Mouse (Mus musculus) cerebellum, adult 18-20 months (tissue): ENCODE measurements at regions not wholly inside any gene's neighbourhood (a gene's known extent, or its start where the extent isn't known, plus 50 kb on each side); places are given as distances from the start of the nearest gene placed in this dataset.

Experiments
- DNase-seq, 2 experiments: peaks; one replicate each; pipeline ENCODE4 v3.0.0; 2021

DNA sequence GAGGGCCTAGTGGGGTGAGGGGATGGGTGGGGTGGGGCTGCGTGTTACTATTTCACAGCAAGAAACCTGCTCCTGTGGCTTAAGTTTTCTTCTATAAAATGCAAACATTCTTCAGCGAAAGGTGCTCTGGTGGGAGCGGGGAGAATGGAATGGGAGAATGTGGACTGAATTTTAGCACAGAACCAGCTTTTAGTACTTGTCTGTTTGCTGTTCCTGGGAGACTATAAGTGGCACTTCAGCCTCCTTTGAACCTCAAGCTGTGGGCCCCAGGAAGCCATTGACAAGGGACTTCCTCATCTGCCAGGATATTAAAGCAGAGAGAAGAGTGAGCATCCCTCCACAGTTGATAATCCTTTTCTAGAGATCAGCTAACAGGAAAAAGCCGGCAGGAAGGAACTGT lies 580.2 kb downstream of the Zfp706 start:
- no peak for DNase-seq

GRCm38 (mm10) chr15:36425902-36426301 lies 581.7 kb downstream of the Zfp706 start:
- DNase-seq, result peak in 1 of 2 experiments; percentile 7

- no peak for DNase-seq
These were observed 583.5 kb downstream of the Zfp706 start for GRCm38 (mm10) chr15:36424047-36424446.

DNA sequence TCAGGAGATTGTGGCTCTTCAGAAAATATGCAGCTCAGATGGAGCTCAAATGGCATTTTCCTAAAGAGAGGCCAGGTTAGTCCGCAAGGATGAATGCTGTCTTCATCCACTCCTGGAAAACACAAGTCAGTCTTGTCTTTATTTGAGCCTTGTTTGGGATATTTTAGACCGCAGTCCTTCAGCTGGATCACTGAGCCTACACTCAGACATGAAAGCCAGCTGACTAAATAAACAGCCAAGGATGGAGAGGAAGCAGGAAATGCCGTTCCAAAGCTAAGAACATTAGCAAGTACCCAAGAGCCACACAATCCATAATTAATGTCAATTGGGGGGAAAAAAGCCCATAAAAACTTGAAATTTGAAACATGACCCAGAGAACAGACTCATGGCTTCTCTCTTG lies 584.8 kb downstream of the Zfp706 start:
- DNase-seq, result no peak

DNA sequence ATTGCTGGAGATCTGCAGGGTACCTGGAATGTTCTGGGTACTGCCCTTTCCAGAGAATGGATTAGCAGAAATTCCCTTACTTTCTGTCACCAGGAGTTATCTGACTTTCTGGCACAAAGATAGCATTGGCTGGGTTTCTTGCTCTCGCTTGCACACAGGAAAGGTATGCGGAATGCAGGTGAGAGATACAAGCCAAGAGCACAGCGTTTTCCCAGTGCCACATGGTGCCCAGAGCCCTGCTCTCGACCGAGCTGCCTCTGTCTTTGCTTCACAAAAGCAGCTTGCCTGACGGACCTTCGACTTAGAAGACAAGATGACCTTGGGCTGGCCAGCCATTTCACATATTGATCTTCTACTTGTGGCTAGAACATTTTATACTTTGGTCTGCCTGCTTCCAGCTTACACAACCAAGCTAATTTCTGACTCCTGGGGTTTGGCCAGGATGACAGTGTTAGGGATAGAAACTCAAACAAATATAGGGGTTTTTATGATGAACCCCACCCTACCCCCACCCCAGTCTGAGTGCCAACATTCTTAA lies 587.6 kb downstream of the Zfp706 start:
- DNase-seq, result no peak

GRCm38 (mm10) chr15:36417426-36417825 lies 590.1 kb downstream of the Zfp706 start:
- DNase-seq, result no peak

- no peak for DNase-seq
These were observed 591.9 kb downstream of the Zfp706 start for GRCm38 (mm10) chr15:36415552-36416249.

- DNase-seq, result no peak
These were observed 595.6 kb downstream of the Zfp706 start for GRCm38 (mm10) chr15:36412016-36412415.

DNA sequence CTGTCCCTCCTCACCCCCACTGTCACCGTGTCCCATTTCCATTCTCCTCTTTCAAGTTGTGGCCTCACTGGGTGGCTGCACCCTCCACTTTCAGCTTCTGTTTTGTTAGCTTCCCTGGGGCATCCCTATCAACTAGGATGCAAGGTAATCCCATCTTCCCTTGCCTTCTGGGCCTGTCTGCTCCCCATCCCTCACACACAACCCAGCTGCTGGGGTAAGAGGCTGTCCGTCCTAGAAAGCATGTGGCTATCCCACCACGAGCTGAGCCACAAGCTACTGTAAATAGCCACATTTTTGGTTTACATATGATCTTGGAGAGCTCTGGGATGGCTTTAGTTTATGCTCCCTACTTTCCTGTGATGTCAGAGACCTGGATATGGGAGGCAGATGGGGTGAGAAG lies 602.1 kb downstream of the Zfp706 start:
- no peak for DNase-seq

GRCm38 (mm10) chr15:36403336-36404119 lies 604.0 kb downstream of the Zfp706 start:
- no peak for DNase-seq

GRCm38 (mm10) chr15:36402051-36402450 lies 605.5 kb downstream of the Zfp706 start:
- no peak for DNase-seq

DNA sequence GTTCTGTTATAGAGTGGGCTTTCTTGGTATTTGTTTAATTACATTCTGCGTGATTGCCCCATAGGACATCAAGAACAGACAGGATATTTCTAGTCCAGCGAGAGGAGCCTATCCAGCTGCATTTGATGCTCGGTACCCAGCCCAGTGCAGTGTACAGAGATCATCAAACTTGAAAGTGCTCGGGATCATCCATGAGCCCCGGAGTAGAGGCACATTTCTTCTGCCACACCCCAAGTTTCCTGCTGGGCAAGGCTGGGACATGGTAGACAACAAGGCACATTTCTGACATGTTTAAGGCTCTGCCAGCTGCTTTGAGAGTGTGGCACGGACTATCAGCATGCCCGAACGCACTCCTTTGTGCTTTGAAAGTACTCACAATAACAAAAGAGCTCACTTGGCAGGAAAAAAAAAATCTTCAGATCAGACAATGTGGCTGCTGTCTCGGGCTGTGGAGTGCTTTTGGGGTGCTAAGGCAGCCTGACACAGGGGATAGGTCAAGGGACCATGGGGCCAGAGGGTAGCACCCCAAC lies 607.2 kb downstream of the Zfp706 start:
- DNase-seq, result no peak

DNA sequence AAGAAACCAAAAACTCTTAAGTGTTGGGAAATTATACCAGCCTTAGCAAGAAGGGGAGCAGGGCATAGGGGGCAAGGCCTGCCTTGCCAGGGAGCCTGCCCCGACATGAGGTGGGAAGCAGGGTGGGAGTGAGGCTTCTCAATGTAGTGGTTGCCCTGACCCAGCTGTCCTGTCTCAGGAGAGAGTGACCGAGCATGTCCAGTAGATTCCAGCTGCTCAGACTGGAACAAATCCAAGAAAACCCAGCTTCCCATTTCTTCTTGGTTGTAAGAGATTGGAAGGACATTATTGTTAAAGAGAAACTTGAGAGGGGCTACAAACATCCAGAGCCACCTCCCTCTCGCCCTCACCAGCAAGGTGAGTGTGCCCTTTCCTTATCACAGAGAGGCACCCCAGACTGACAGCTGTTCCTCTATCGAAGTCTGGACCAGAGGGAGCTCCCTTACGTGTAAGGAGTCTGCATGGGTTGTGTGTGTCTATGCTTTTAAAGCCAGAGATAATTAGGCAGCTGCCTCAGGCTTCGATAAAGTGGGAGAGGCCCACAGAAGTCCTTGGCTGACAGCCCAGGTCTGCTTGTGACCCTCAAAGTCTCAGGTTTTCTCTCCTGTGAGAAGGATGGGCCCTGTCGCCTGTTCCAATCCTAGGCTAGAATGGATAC lies 608.1 kb downstream of the Zfp706 start:
- no peak for DNase-seq

DNA sequence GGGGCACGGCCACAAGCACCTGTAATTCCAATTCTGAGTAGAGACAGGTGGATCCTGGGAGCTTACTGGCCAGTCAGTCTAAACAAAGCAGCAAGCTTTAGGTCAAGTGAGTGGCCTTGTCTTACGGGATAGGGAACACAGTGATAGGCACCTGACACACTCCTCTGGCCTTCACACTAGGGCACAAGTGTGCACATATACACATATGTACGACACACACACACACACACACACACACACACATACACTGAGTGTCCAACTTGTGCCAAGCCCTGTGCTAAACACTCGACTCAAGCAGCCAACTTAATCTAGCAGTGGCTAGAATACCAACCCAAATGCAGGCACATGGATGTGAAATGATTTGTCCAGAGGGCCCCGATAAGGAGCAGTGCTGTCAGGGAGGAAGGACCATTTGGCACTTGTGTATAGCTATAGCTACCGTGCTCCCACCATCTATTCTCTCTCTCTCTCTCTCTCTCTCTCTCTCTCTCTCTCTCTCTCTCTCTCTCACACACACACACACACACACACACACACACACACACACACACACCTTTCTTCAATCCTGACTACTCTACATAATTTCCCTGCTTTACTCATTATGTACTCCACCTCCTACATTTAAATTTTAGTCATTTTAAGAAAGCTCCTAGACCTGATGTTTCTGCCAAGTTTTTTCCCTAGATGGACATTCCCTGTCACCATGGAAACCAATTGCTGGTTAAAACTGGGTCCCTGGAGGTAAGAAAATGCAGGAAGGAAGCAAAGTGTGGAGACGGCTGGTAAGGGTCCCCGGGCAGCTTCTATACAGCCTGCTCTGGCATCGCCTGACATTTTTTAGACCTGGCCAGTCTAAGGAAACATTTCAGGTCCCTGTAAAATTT lies 609.2 kb downstream of the Zfp706 start:
- DNase-seq, result no peak

DNA sequence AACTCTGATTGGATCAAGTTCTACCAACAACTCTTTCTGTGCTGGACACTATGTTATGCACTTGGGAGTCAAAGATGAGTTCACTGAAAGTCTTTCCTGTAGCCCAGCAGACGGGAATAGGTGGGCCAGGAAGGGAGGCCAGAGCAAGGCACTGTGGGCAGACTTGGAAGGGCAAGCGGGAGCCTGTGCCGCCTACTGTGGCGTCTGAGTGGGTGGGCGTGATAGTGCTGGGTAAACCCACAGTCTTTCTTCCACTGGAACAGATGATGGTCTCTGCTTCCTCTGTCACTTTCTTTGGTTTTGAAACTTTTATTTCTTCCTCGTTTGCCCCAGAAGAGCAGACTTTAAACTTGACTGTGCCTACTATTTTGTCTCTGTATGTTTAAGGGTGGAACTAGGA lies 610.8 kb downstream of the Zfp706 start:
- DNase-seq, result no peak

DNA sequence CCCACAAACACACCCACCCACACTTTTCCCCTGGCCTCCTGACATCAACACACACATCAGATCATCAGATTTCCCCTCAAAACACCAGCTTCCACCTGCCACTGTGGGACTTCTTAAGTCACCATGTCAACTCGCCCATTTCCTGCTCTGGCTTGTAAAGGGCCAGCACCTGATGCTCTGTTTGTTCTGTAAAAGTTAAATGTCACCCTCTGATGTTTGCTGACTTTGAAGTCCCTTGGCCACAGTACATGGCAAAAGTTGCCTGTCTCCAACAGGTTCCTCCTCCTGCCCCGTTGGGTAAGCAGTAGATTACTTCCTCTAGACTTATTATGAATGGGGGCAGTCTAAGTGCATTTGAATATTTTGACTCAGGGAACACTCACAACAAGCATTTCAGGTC lies 611.3 kb downstream of the Zfp706 start:
- DNase-seq, result no peak

GRCm38 (mm10) chr15:36395672-36396050 lies 611.9 kb downstream of the Zfp706 start:
- no peak for DNase-seq

DNA sequence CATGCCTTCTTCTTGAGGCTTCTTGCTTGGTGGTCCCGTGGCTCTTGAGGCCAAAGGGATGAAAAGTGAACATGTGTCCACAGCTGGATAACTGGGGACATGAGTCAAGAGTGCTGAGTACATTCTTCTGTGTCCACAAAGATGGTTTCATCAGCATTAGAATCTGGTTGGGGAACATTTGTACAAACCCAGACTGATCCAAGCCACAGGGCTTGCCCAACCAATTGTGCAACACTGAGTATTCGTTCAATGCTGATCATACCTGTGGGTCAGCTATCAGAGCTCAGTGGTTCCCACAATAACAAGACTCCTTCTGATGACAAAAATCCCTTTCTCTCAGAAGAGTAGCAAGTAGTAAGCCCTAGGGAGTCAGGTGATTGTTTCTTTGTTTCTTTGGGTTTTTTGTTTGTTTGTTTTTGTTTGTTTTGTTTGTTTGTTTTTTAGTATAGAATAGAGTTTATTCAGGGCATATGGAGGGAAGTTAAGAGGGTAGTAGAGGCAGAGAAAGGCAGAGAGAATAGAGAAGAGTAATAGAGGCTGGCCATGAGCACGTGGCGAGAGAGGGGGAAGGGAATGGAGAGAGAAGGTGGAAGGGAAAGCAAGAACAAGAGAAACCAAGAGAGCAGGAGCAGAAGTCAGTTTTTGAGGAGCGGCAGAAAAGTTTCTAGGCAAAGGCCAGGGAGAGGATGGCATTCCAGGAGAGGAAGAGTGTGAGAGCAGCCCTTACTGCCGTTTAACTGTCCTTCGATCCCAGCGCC lies 612.5 kb downstream of the Zfp706 start:
- DNase-seq, result no peak

DNA sequence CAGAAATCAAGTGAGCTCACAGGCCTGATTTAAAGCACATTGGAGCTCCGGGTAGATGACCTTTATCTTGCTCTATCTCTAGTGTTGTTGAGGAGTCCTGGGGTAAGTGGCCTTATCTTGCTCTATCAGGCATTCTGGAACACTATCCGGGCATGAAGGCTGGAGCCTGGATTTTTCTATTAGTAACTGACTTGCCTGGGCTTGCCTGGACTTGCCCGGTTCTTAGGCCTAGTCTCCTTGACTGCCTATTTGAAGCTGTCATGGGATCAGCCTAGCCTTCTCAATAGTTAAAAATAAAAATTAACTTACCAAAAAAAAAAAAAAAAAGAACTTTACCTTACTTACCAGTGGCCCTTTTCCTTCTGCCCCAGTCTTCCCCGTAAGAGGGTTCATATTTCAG lies 617.8 kb downstream of the Zfp706 start:
- no peak for DNase-seq

DNA sequence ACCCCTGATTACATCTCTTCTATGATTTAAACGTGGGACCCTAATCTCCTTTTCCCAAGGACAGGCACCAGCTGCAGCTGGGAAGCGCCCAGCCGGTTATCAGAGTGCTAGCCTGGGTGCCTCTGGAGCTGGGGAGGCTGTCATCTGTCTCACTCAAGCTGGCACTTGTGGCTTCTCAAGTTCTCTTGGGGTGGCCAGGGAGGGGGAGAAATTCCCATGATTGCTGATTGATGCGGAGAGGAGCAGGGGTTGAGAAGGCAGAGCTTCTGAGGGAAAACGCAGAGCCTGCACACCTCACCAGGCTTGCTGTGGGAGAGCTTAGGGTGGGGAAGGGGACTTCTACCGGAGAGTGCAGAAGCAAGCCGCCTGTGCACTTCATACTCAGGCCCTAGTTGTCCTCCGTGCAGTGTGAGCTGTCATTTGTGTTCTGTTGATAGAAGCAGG lies 626.3 kb downstream of the Zfp706 start:
- no peak for DNase-seq

GRCm38 (mm10) chr15:36380461-36381227 lies 626.9 kb downstream of the Zfp706 start:
- DNase-seq, result no peak
